Mouse (Mus musculus) embryonic fibroblast, embryonic 13.5 days (primary cell): ENCODE data around the gene Cenpu.

Source experiments
- CTCF ChIP-seq: IDR thresholded peaks from 2 replicates; pipeline ENCODE4 v1.5.1; 2011; ENCODE audit warnings: mild to moderate bottlenecking, control low read depth, low read length, moderate library complexity, borderline replicate concordance; ENCODE audit not compliant: insufficient read depth
- POLR2A ChIP-seq: IDR thresholded peaks from 2 replicates; pipeline ENCODE4 v1.6.1; 2011; ENCODE audit warnings: low read depth, mild to moderate bottlenecking, control low read depth, low read length, moderate library complexity

DNA sequence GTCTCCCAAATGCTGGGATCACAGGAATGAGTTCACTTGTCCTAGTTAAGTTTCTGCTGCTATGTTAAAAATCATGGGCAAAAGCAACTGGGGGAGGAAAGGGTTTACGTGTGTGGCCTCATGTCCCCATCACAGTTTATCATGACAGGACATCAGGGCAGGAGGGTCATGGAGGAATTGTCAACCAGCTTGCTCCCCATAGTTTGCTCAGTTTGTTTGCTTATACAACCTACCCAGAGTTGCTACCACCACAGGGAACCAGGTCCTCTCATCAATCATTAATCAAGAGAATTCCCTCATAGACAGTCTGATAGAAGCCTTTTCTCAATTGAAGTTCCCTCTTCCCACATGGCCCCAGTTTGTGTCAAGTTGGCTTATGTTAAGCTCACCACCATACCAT is 37.8 kb upstream of the Cenpu start:
- TF ChIP-seq CTCF (no peak), POLR2A (no peak)
